Mouse (Mus musculus): Measurements from ENCODE around the gene Rpap3.

Rpap3 gene

GRCm38 (mm10) chr15:97649726-97650125 is 55.9 kb downstream of the Rpap3 start:
- no peak for DNase-seq (ENCODE audit: low read depth, low spot score)

GRCm38 (mm10) chr15:97648176-97648575 is 57.4 kb downstream of the Rpap3 start:
- no peak for DNase-seq (ENCODE audit: low read depth, low spot score)

GRCm38 (mm10) chr15:97646426-97646825 is 59.2 kb downstream of the Rpap3 start:
- no peak for DNase-seq (ENCODE audit: low read depth, low spot score)

- DNase-seq (ENCODE audit: low read depth, low spot score) = no peak
Measured at GRCm38 (mm10) chr15:97643986-97644385, 61.6 kb downstream of the Rpap3 start.

All from retina, adult 2 months (tissue).